Mouse (Mus musculus) midbrain, embryonic 10.5 days (tissue): ENCODE measurements at regions not wholly inside any gene's neighbourhood (a gene's known extent, or its start where the extent isn't known, plus 50 kb on each side); places are given as distances from the start of the nearest gene placed in this dataset.

Source experiments
- DNase-seq: peaks from one replicate; pipeline ENCODE4 v3.0.0-alpha.2; 2017; ENCODE audit warnings: low spot score
- H3K27ac ChIP-seq: fragments of 300-500 bp; sonication (generic); replicated peaks from 2 replicates; pipeline ENCODE4 v1.5.1; 2016; ENCODE audit warnings: mild to moderate bottlenecking
- H3K27me3 ChIP-seq: fragments of 300-500 bp; sonication (generic); 2 replicates; pipeline ENCODE4 v1.6.1; 2016; ENCODE audit warnings: low read depth, mild to moderate bottlenecking; ENCODE audit not compliant: poor library complexity, severe bottlenecking
- H3K36me3 ChIP-seq: fragments of 300-500 bp; sonication (generic); 2 replicates; pipeline ENCODE4 v1.6.1; 2016; ENCODE audit warnings: mild to moderate bottlenecking, moderate library complexity
- H3K4me1 ChIP-seq: fragments of 300-500 bp; sonication (generic); 2 replicates; pipeline ENCODE4 v1.6.1; 2016
- H3K4me3 ChIP-seq: fragments of 300-500 bp; sonication (generic); 2 replicates; pipeline ENCODE4 v1.5.1; 2016; ENCODE audit warnings: mild to moderate bottlenecking, moderate library complexity
- H3K9me3 ChIP-seq: fragments of 300-500 bp; sonication (generic); replicated peaks from 2 replicates; pipeline ENCODE4 v1.6.1; 2016; ENCODE audit warnings: mild to moderate bottlenecking
- WGBS: fragments of 180-500 bp; shearing (Covaris S2); methylation state at CpG from one replicate; pipeline ENCODE4 v1.1.7; 2016; 5-methylcytosine and 5-hydroxymethylcytosine counted together

- Histone ChIP-seq H3K4me1 (peaks cover 14% of the 10 kb centered on the region; the same call in 1 of the 2 replicates), H3K4me3 (no peak overlapping the region), H3K27me3 (no peaks in the 10 kb centered on the region), H3K9me3 (no peaks in the 10 kb centered on the region), H3K36me3 (no peaks in the 10 kb centered on the region), H3K27ac (no peak overlapping the region)
- 93% methylated on average over 3 of the region's 3 CpGs for WGBS
- DNase-seq = no peak
These were observed 230.5 kb downstream of the Gm45692 start for GRCm38 (mm10) chr8:26349854-26350253.

GRCm38 (mm10) chr8:26350616-26351015, 231.3 kb downstream of the Gm45692 start:
- Histone ChIP-seq H3K9me3 (no peaks in the 10 kb centered on the region), H3K27me3 (no peaks in the 10 kb centered on the region), H3K36me3 (no peaks in the 10 kb centered on the region), H3K27ac (no peak overlapping the region), H3K4me1 (peaks cover 14% of the 10 kb centered on the region; the same call in 1 of the 2 replicates), H3K4me3 (no peak overlapping the region)
- WGBS = 86% methylated on average over 4 of the region's 4 CpGs
- no peak for DNase-seq

- no peak for DNase-seq
- no peak overlapping the region for H3K27ac ChIP-seq
- H3K27me3 ChIP-seq = no peaks in the 10 kb centered on the region
- H3K9me3 ChIP-seq = no peaks in the 10 kb centered on the region
- no peak overlapping the region for H3K4me3 ChIP-seq
- 76% methylated on average over 21 of the region's 21 CpGs for WGBS
- no peaks in the 10 kb centered on the region for H3K36me3 ChIP-seq
- peaks cover 14% of the 10 kb centered on the region; the same call in 1 of the 2 replicates for H3K4me1 ChIP-seq
These were observed 232.6 kb downstream of the Gm45692 start for GRCm38 (mm10) chr8:26351643-26352540.

GRCm38 (mm10) chr8:26352541-26353010, 233.2 kb downstream of the Gm45692 start:
- 77% methylated on average over 9 of the region's 9 CpGs for whole genome bisulfite sequencing
- Histone ChIP-seq H3K9me3 (no peaks in the 10 kb centered on the region), H3K4me3 (no peak overlapping the region), H3K4me1 (peaks cover 14% of the 10 kb centered on the region; the same call in 1 of the 2 replicates), H3K27ac (no peak overlapping the region), H3K27me3 (no peaks in the 10 kb centered on the region), H3K36me3 (no peaks in the 10 kb centered on the region)
- DNase-seq = no peak

GRCm38 (mm10) chr8:26353476-26353875, 234.1 kb downstream of the Gm45692 start:
- no peaks in the 10 kb centered on the region for H3K36me3 ChIP-seq
- peaks cover 14% of the 10 kb centered on the region; the same call in 1 of the 2 replicates for H3K4me1 ChIP-seq
- WGBS = 79% methylated on average over 3 of the region's 3 CpGs
- H3K27me3 ChIP-seq = no peaks in the 10 kb centered on the region
- H3K27ac ChIP-seq = no peak overlapping the region
- no peak for DNase-seq
- no peaks in the 10 kb centered on the region for H3K9me3 ChIP-seq
- H3K4me3 ChIP-seq = no peak overlapping the region

- Histone ChIP-seq H3K4me1 (peaks cover 14% of the 10 kb centered on the region; the same call in 1 of the 2 replicates), H3K36me3 (no peaks in the 10 kb centered on the region), H3K9me3 (no peaks in the 10 kb centered on the region), H3K27me3 (no peaks in the 10 kb centered on the region), H3K4me3 (no peak overlapping the region), H3K27ac (no peak overlapping the region)
- DNase-seq = no peak
- WGBS = 86% methylated on average over 4 of the region's 4 CpGs
These were observed 235.2 kb downstream of the Gm45692 start for GRCm38 (mm10) chr8:26354516-26354915.

GRCm38 (mm10) chr8:26356801-26357200, 237.5 kb downstream of the Gm45692 start:
- H3K27me3 ChIP-seq = no peaks in the 10 kb centered on the region
- peaks cover 14% of the 10 kb centered on the region; the same call in 1 of the 2 replicates for H3K4me1 ChIP-seq
- H3K36me3 ChIP-seq = no peaks in the 10 kb centered on the region
- DNase-seq = no peak
- H3K9me3 ChIP-seq = no peaks in the 10 kb centered on the region
- no peak overlapping the region for H3K27ac ChIP-seq
- H3K4me3 ChIP-seq = no peak overlapping the region
- 92% methylated on average over 8 of the region's 8 CpGs for WGBS

GRCm38 (mm10) chr8:26358711-26359136, 239.4 kb downstream of the Gm45692 start:
- no peaks in the 10 kb centered on the region for H3K9me3 ChIP-seq
- no peak overlapping the region for H3K27ac ChIP-seq
- H3K36me3 ChIP-seq = no peaks in the 10 kb centered on the region
- H3K27me3 ChIP-seq = no peaks in the 10 kb centered on the region
- WGBS = 83% methylated on average over 13 of the region's 13 CpGs
- no peak for DNase-seq
- 0 out of 2 replicates have a peak, but pooled peaks cover 5% of the 10 kb centered on the region for H3K4me1 ChIP-seq
- no peak overlapping the region for H3K4me3 ChIP-seq

GRCm38 (mm10) chr8:26362366-26362765, 243.0 kb downstream of the Gm45692 start:
- Histone ChIP-seq H3K27ac (no peak overlapping the region), H3K36me3 (no peaks in the 10 kb centered on the region), H3K9me3 (no peaks in the 10 kb centered on the region), H3K4me3 (no peak overlapping the region), H3K4me1 (no peaks in the 10 kb centered on the region), H3K27me3 (no peaks in the 10 kb centered on the region)
- no peak for DNase-seq
- WGBS = 92% methylated on average over 5 of the region's 5 CpGs

GRCm38 (mm10) chr8:26363616-26364015, 244.3 kb downstream of the Gm45692 start:
- H3K9me3 ChIP-seq = no peaks in the 10 kb centered on the region
- H3K27me3 ChIP-seq = no peaks in the 10 kb centered on the region
- H3K4me1 ChIP-seq = no peaks in the 10 kb centered on the region
- H3K27ac ChIP-seq = no peak overlapping the region
- H3K4me3 ChIP-seq = no peak overlapping the region
- no peak for DNase-seq
- H3K36me3 ChIP-seq = no peaks in the 10 kb centered on the region
- WGBS = 87% methylated on average over 4 of the region's 4 CpGs

- H3K9me3 ChIP-seq = no peaks in the 10 kb centered on the region
- H3K4me3 ChIP-seq = no peak overlapping the region
- no peaks in the 10 kb centered on the region for H3K4me1 ChIP-seq
- no peaks in the 10 kb centered on the region for H3K27me3 ChIP-seq
- WGBS = 80% methylated on average over 4 of the region's 4 CpGs
- H3K36me3 ChIP-seq = no peaks in the 10 kb centered on the region
- no peak overlapping the region for H3K27ac ChIP-seq
- no peak for DNase-seq
These were observed 245.3 kb downstream of the Gm45692 start for GRCm38 (mm10) chr8:26364637-26365036.

- 33% methylated on average over 3 of the region's 3 CpGs for WGBS
- peak; percentile 27 for DNase-seq
- H3K9me3 ChIP-seq = no peaks in the 10 kb centered on the region
- peaks cover 9% of the 10 kb centered on the region for H3K4me1 ChIP-seq
- H3K36me3 ChIP-seq = no peaks in the 10 kb centered on the region
- no peak overlapping the region for H3K4me3 ChIP-seq
- no peaks in the 10 kb centered on the region for H3K27me3 ChIP-seq
- H3K27ac ChIP-seq = no peak overlapping the region
These were observed 261.3 kb downstream of the Gm45692 start for GRCm38 (mm10) chr8:26380668-26381067.

- DNase-seq = no peak
- WGBS = 87% methylated on average over 7 of the region's 7 CpGs
- no peaks in the 10 kb centered on the region for H3K27me3 ChIP-seq
- no peaks in the 10 kb centered on the region for H3K9me3 ChIP-seq
- no peak overlapping the region for H3K27ac ChIP-seq
- H3K36me3 ChIP-seq = no peaks in the 10 kb centered on the region
- no peak overlapping the region for H3K4me3 ChIP-seq
- H3K4me1 ChIP-seq = peaks cover 9% of the 10 kb centered on the region
These were observed 263.1 kb downstream of the Gm45692 start for GRCm38 (mm10) chr8:26382426-26382825.
